Mouse (Mus musculus): Measurements from ENCODE around the gene Cyfip2.
"Not testable (repeated sequence)": the region's sequence is repeated elsewhere in the genome, so short reads cannot be mapped to it uniquely, and the experiment has no call there.

Gene Cyfip2

DNA sequence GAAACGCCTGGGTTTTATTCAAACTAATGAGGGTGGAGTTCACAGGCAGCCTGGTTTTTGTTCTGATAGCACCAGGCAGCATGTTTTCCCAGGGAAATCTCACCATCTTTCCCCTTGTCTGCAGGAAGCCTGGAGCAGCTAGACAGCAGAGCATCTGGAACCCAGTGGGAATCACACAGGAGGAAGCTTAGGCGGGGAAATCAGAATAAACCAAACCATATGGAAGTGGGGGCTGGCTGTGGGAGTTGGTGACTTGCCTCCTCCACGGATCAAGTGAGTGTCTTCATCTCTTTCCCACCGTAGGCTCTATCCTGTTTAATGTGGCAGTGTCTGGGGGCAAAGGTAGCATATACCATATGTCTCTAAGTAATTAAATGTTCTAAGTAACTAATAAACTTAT, 127.2 kb downstream of the Cyfip2 start:
- DNase-seq (ENCODE audit: low read depth): no peak

- DNase-seq (ENCODE audit: low read depth): no peak
Observed at GRCm38 (mm10) chr11:46184946-46185345, 127.7 kb downstream of the Cyfip2 start.

GRCm38 (mm10) chr11:46182031-46182430, 130.6 kb downstream of the Cyfip2 start:
- DNase-seq (ENCODE audit: low read depth): not testable (repeated sequence)

- DNase-seq (ENCODE audit: low read depth): no peak
Observed at GRCm38 (mm10) chr11:46177246-46178043, 135.2 kb downstream of the Cyfip2 start.

GRCm38 (mm10) chr11:46176155-46176554, 136.5 kb downstream of the Cyfip2 start:
- DNase-seq (ENCODE audit: low read depth): no peak

- DNase-seq (ENCODE audit: low read depth): no peak
Observed at GRCm38 (mm10) chr11:46172128-46172527, 140.5 kb downstream of the Cyfip2 start.

GRCm38 (mm10) chr11:46169908-46170307, 142.8 kb downstream of the Cyfip2 start:
- DNase-seq (ENCODE audit: low read depth): no peak

DNA sequence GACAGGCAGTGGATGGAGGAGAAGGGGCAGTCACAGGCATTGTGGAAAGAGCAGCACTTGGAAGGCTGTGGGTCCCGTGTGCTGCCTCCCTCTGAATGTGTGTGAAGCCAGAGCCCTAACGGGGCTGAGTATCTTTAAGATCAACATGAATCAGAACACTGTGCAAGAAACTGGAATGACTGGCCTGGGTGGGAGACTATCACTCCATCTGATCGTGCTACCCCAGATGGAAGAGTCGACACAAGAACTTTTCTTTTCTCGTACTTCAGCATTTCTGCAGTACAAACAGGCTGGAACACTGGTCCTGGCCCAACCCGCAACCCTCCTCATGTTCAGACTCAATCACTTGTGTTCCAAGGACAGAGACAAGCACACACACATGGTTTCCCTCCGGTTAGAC, 144.2 kb downstream of the Cyfip2 start:
- DNase-seq (ENCODE audit: low read depth): no peak

DNA sequence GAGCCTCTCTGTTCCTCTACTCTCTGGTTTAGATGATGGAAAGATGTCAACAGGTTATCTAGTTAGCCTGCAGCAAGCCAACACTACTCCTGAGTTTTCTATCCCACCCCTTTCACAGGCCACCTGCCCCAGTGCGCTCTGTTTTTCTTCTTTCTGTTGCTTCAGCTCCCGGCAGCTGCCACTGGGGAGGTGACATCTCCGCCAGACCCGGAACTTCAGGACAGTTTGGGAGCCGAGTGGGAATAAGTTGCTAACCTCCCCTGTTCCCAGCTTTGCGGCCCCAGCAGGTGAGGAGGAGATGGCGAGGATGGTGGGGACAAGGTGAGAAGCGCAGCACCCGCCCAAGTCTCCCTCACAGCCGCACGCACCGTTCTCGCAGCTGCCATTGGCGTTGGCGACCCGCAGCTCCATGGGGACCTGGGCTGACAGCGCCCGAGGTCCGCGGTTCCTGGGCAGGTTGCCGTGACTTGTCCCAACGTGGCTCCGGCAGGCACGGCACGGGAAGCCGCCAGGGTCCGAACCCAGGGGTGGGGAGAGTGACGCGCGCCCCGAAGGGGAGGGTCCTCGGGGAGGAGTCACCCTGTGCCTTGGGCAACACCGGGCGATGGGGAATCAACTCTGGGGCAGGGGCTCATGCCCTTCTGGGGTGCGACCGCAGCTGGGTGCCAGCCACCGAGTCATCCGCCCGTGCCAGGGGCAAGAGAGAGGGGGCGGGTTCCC, 146.6 kb downstream of the Cyfip2 start, which contains the start of gene Nipal4:
TSS of gene Nipal4 (minus strand) at position 643 of the 720 bp plus-strand sequence.
- no peak for DNase-seq (ENCODE audit: low read depth)

DNA sequence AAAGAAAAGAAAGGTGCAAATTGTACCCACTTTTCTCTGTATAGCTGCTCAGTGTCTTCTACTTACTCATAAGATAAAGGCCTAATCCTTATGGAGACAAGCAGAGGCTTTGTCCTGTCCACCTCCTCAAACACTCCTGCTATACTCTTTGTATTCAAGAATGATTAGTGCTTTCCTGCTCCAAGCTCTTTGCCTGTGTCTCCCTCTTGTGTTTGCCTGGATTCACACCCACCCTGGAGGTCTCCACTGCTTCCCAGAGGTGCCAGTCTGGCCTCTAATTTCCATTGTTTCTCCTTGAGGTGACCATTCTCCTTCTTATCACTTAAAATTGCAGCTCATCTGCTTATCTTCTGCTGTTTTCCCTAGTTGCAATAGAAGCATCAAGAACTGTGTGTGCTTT, 155.2 kb downstream of the Cyfip2 start:
- no peak for DNase-seq (ENCODE audit: low read depth)

- DNase-seq (ENCODE audit: low read depth): no peak
Observed at GRCm38 (mm10) chr11:46156945-46157344, 155.7 kb downstream of the Cyfip2 start.

GRCm38 (mm10) chr11:46146619-46147018, 166.0 kb downstream of the Cyfip2 start:
- no peak for DNase-seq (ENCODE audit: low read depth)

DNA sequence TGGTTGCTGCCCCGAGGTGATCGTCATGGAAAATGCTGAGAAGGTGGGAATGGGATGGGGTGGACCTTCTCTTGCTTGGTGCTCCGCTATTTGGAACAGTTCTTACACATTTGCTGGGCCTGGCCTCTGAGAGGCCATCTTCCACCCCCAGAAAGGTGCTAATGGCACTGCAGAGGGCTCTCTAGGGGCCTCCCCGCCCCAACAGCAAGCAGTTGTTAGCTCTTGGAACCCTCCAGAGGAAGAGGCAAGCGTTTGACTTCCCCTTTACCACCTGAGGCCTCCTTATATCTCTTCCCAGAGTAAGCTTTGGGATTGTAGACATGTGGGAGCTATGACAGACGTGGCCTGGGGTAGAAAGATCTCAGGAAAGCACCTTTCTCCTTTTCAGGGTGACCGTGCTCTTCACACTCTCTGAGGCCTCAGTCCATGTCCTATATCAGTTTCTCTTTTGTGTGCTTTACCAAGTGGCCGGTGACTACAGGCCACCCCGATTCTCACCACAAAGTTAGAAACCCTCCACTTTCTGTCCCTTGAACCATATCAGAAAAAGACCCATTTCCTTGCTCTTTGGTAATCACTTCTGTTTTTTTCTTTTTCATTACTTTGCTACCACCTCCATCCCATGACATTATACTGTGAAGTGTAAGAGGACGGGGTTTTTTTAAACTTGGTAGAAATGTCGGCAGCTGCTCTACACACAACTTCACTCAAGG, 167.3 kb downstream of the Cyfip2 start:
- DNase-seq (ENCODE audit: low read depth): no peak

All from 416B (cell line).